Mouse (Mus musculus) lung, adult 2 months (tissue): ENCODE measurements around the gene Rras2.

Experiments
- CTCF ChIP-seq: fragments of 200-500 bp; IDR thresholded peaks from 2 replicates; pipeline ENCODE4 v1.5.1; 2011; ENCODE audit warnings: mild to moderate bottlenecking, low read length, control low read depth; ENCODE audit not compliant: insufficient read depth
- POLR2A ChIP-seq: fragments of 200-500 bp; IDR thresholded peaks from 2 replicates; pipeline ENCODE4 v1.6.1; 2011; ENCODE audit warnings: low read depth, mild to moderate bottlenecking, control low read depth, low read length, borderline replicate concordance; ENCODE audit errors: extremely low read depth

DNA sequence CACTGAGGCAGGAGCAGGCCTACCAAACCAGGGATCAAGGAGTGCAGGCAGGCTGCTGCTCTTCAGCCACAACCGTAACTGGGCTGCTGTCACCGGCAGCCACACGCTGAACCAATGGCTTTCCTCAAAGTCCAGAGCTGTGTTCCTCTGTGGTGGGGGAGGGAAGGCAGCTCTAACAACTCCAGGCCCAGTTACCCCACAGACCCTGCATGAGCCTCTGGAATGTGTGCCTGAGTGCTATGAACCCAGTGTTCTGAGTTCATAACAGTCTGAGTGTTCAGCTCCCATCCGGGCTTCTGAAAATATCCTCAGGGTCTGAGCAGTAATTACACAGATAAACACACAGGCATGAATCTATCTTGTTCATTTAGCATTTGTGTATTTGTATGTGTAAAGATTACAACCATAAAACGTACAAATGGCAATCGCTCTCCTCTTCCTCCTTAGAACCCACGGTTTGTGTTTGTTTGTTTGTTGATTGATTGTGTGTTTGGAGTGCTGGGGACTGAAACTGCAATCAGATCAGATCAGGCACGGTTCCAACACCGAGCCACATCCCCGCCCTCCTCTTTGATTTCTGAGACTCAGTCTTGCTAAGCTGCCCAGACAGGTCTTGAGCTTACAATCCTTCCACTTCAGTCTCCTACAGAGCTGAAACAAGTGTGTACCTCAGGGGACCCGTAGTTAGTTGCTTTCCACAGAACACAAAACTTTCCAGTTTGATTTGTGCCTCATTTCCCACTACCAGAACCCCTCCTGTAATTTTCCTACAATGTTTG is 52.0 kb downstream of the Rras2 start:
- TF ChIP-seq CTCF (no peak), POLR2A (no peak)
